Mouse (Mus musculus) spleen, adult 2 months (tissue): ENCODE data around the gene Gpc6. TPM values are rescaled to one million over a fixed set of nuclear protein-coding genes. Genes with fewer than 3 reads are reported as not detected.

Experiments used
- DNase-seq, 2 experiments: peaks; one replicate each; pipeline versions ENCODE4 v3.0.0 to v3.0.0-alpha.2; 2012 to 2021; ENCODE audit warnings: low spot score in 2 of 2, low read depth in 1 of 2
- H3K27ac ChIP-seq: fragments of 200-500 bp; 2 replicates; pipeline ENCODE4 v1.5.1; 2012; ENCODE audit warnings: low read length, inconsistent platforms; ENCODE audit not compliant: insufficient read depth
- H3K27me3 ChIP-seq: fragments of 200-500 bp; 2 replicates; pipeline ENCODE4 v1.6.1; 2012; ENCODE audit warnings: mild to moderate bottlenecking, moderate library complexity, low read length, inconsistent platforms; ENCODE audit not compliant: control insufficient read depth, insufficient read depth
- H3K36me3 ChIP-seq: fragments of 200-500 bp; 2 replicates; pipeline ENCODE4 v1.6.1; 2012; ENCODE audit warnings: mild to moderate bottlenecking, low read length, inconsistent platforms; ENCODE audit not compliant: control insufficient read depth, insufficient read depth
- H3K4me1 ChIP-seq: fragments of 200-500 bp; 2 replicates; pipeline ENCODE4 v1.6.1; 2011; ENCODE audit warnings: inconsistent platforms; ENCODE audit not compliant: control insufficient read depth, insufficient read depth, insufficient read length
- H3K4me3 ChIP-seq: fragments of 200-500 bp; 2 replicates; pipeline ENCODE4 v1.5.1; 2011; ENCODE audit warnings: mild to moderate bottlenecking, inconsistent platforms; ENCODE audit not compliant: insufficient read depth, insufficient read length; ENCODE audit errors: extremely low read depth
- CTCF ChIP-seq: fragments of 200-500 bp; IDR thresholded peaks from 2 replicates; pipeline ENCODE4 v1.5.1; 2011; ENCODE audit warnings: mild to moderate bottlenecking, inconsistent platforms; ENCODE audit not compliant: insufficient read depth, insufficient read length, insufficient replicate concordance; ENCODE audit errors: extremely low read depth
- POLR2A ChIP-seq: fragments of 200-500 bp; IDR thresholded peaks from 2 replicates; pipeline ENCODE4 v1.6.1; 2011; ENCODE audit warnings: low read depth, low read length, inconsistent platforms
- WGBS: fragments of 180-500 bp; shearing (Covaris S2); methylation state at CpG from one replicate; pipeline ENCODE4 v1.1.7; 2018; 5-methylcytosine and 5-hydroxymethylcytosine counted together
- polyA plus RNA-seq: library from polyadenylated mRNA; depleted of rRNA; stranded (reverse); fragments of >200 nt; gene quantifications from 2 replicates; pipeline ENCODE4 v1.2.3, GENCODE M21; 2012

Gpc6 gene
- polyA plus RNA-seq, 1 experiment: 0.67 TPM

- TF ChIP-seq POLR2A (no peak), CTCF (no peak)
Observed at GRCm38 (mm10) chr14:117452150-117452549, 527.0 kb downstream of the Gpc6 start.

GRCm38 (mm10) chr14:117473378-117473777 lies 548.3 kb downstream of the Gpc6 start:
- Histone ChIP-seq H3K4me1 (no peaks in the 10 kb centered on the region), H3K27me3 (no peaks in the 10 kb centered on the region), H3K4me3 (no peak overlapping the region), H3K36me3 (no peaks in the 10 kb centered on the region), H3K27ac (no peak overlapping the region)
- DNase-seq: no peak
- TF ChIP-seq CTCF (no peak), POLR2A (no peak)
- WGBS: 79% methylated on average over 2 of the region's 2 CpGs

More at GRCm38 (mm10) chr14:117452150-117452549, 527.0 kb downstream of the Gpc6 start:
- WGBS: 91% methylated on average over 7 of the region's 7 CpGs
- no peak for DNase-seq
- H3K27ac ChIP-seq: no peak overlapping the region
- no peaks in the 10 kb centered on the region for H3K4me1 ChIP-seq
- H3K36me3 ChIP-seq: no peaks in the 10 kb centered on the region
- H3K4me3 ChIP-seq: no peak overlapping the region
- no peaks in the 10 kb centered on the region for H3K27me3 ChIP-seq

GRCm38 (mm10) chr14:117478879-117479278 lies 553.8 kb downstream of the Gpc6 start:
- H3K4me1 ChIP-seq: no peaks in the 10 kb centered on the region
- no peak overlapping the region for H3K4me3 ChIP-seq
- no peaks in the 10 kb centered on the region for H3K36me3 ChIP-seq
- DNase-seq: no peak
- WGBS: 83% methylated on average over 3 of the region's 3 CpGs
- no peaks in the 10 kb centered on the region for H3K27me3 ChIP-seq
- TF ChIP-seq CTCF: no peak
- TF ChIP-seq POLR2A: no peak
- H3K27ac ChIP-seq: no peak overlapping the region

DNA sequence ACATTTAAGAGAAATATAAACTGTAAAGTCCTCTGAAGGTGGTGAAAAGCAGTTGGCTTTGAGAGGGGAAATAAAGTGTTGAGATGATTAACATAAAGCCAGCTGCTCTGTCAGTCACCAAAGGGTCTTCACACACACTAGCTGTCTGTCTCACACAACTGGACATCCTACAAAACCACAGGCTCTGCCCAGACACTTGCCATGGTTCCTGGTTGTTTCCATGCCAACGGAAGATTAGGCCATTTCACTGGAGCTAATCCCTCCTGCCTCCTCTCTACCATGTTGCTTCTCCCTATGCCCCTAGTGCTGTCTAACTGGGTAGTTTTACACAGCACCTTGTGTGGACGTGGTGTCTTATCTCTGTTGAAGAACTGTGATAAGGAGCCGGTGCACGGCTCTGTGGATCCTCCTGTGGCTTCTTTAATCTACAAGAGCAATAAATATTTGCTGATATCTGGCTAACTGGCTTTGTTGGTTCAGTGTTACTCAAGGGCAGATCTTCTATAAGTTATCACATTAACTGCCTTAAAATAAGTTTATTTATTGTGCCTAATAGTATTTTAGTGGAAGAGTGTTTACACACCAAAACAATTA lies 562.1 kb downstream of the Gpc6 start:
- Histone ChIP-seq H3K27ac (no peak overlapping the region), H3K4me3 (no peak overlapping the region), H3K4me1 (no peaks in the 10 kb centered on the region), H3K27me3 (peaks cover under 1% of the 10 kb centered on the region; the same call in 1 of the 2 replicates), H3K36me3 (no peaks in the 10 kb centered on the region)
- no peak for DNase-seq
- TF ChIP-seq POLR2A: no peak
- no peak for TF ChIP-seq CTCF
- 76% methylated on average over 4 of the region's 4 CpGs for WGBS

DNA sequence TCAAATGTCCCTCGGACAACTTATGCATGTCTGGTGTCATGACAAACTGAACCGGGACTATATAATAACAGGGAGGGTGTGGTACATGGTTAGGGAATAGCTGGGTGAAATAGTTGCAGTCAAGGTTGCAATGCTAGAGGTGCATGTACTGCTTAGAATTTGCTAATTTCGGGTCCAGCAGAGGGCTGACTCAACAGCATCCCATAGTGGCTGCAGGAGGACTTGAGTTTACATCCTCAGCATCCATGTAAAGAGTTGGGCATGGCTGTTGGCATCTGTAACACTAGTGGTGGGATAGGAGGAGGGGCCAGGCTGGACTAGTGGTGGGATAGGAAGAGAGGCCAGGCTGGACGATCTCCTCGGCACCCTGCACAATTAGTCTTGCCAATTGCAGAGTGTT lies 565.4 kb downstream of the Gpc6 start:
- H3K36me3 ChIP-seq: no peaks in the 10 kb centered on the region
- H3K4me1 ChIP-seq: no peaks in the 10 kb centered on the region
- H3K27ac ChIP-seq: no peak overlapping the region
- H3K27me3 ChIP-seq: peaks cover 1% of the 10 kb centered on the region; the same call in 1 of the 2 replicates
- TF ChIP-seq POLR2A (no peak), CTCF (no peak)
- 78% methylated on average over 5 of the region's 5 CpGs for WGBS
- H3K4me3 ChIP-seq: no peak overlapping the region
- DNase-seq: no peak

DNA sequence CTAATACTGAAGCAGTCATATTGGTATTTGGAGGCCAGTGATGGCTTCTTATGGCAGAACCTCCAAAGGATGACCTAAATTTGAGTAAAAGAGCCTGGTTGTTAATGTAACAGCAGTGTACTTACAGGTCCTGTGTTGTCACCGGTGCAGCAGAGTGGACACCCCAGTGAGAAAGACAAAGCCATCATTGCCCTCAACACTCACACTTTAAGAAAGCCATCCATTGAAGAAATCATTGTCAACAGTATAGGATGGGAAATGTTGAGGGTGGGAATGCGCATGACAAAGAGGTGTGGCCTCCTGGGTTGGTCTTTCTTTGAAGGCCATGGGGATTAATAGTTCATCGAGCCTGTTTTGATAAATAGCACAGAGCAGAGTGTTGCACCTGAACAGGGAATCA lies 570.0 kb downstream of the Gpc6 start:
- TF ChIP-seq POLR2A (no peak), CTCF (no peak)
- Histone ChIP-seq H3K4me1 (no peaks in the 10 kb centered on the region), H3K36me3 (no peaks in the 10 kb centered on the region), H3K4me3 (no peak overlapping the region), H3K27ac (no peak overlapping the region), H3K27me3 (peaks cover 1% of the 10 kb centered on the region; the same call in 1 of the 2 replicates)
- 80% methylated on average over 3 of the region's 3 CpGs for WGBS
- no peak for DNase-seq

GRCm38 (mm10) chr14:117498785-117499184 lies 573.7 kb downstream of the Gpc6 start:
- Histone ChIP-seq H3K27me3 (no peaks in the 10 kb centered on the region), H3K4me3 (no peak overlapping the region), H3K36me3 (no peaks in the 10 kb centered on the region), H3K4me1 (no peaks in the 10 kb centered on the region), H3K27ac (no peak overlapping the region)
- TF ChIP-seq CTCF: no peak
- no peak for DNase-seq
- WGBS: 79% methylated on average over 6 of the region's 6 CpGs
